ENCODE assay signal across 17 mouse cellular contexts in the genomic region with DNA sequence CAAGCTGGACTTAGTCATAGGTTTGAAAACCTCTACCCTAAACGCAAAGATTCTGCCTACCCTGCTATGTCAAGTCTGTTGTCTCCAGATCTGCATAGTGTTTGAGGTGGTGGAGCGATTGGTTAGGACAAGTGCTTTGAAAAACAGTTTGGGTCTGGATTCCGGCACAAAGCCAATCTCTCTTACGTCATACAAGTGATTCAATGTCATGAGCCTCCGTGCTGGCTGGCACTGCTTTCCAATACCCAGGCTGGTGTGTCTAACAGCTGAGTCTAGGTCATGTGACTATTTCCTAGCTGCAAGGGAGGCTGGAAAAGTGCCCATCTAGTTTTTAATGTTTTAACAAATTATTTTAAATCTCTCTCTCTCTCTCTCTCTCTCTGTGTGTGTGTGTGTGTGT.
DNase-seq lines count a peak whose midpoint lies in the region; ATAC-seq lines count a peak whose summit lies in the region.
"Had no signal": no experiment of that assay in that cellular context is flagged by ENCODE, and none has a peak within 500 bp of the region (broad histone marks: within the 10 kb centered on the region; RNA-seq: fewer than 3 reads in every experiment).

No protein-coding gene starts in this region.

- DNase-seq in adrenal gland, adult (ENCODE audit: inconsistent age in 2 of 2, low spot score in 1 of 2): peak; percentile 56 to 88
- no peak for DNase-seq in adrenal gland, postnatal 4 days (ENCODE audit: low spot score in 2 of 2)
- peak; percentile 49 for DNase-seq in layer of hippocampus, adult 9-11 months
- no peak for DNase-seq in layer of hippocampus, postnatal 36 days
- peak; percentile 67 for DNase-seq in adrenal gland, postnatal 14 days
- DNase-seq in skeletal muscle tissue, adult 2 months (ENCODE audit: low read depth, low spot score): peak; percentile 18
- no peak for DNase-seq in right cerebral cortex, adult 18-20 months
- DNase-seq: B cell, adult 2 months; cerebellum, adult 11 months; cerebellum, adult 8-10 months; cerebellum, postnatal 25 days; gastrocnemius, postnatal 10 days; heart, adult 2 months had no signal

- no peak for ATAC-seq in cerebellum, adult (ENCODE audit: insufficient number of reproducible peaks, low FRiP score, low TSS enrichment)
- ATAC-seq: activated CD4-positive, CD25-positive, alpha-beta regulatory T cell, adult 4 months; CD4-positive, CD25-positive, alpha-beta regulatory T cell, adult 4 months; intestine, postnatal 0 days had no signal

Comparison
In these comparisons a context has a peak if more than half of its experiments do, and no peak if none do; other contexts are left out.
1. DNase-seq: peak in adrenal gland, adult (2 of 2), layer of hippocampus, adult 9-11 months (single experiment), adrenal gland, postnatal 14 days (single experiment) and skeletal muscle tissue, adult 2 months (single experiment); none in adrenal gland, postnatal 4 days (0 of 2), layer of hippocampus, postnatal 36 days (0 of 2) and right cerebral cortex, adult 18-20 months (single experiment).